Mouse (Mus musculus) limb, embryonic 13.5 days (tissue): Measurements from ENCODE around the gene Lrrc8c. TPM values are rescaled to one million over a fixed set of nuclear protein-coding genes. Genes with fewer than 3 reads are reported as not detected.

Source experiments
- ATAC-seq: fragments of 200-750 bp; cut with Nextera tagmentation; 2 replicates; pipeline ENCODE4 v1.8.0; 2017; ENCODE audit warnings: low read depth, moderate number of reproducible peaks, moderate TSS enrichment; ENCODE audit not compliant: low FRiP score
- H3K27ac ChIP-seq: fragments of 300-500 bp; sonication (generic); 2 replicates; pipeline ENCODE4 v1.5.1; 2015; ENCODE audit warnings: inconsistent platforms, mild to moderate bottlenecking, moderate library complexity
- H3K27me3 ChIP-seq: fragments of 300-500 bp; sonication (generic); 2 replicates; pipeline ENCODE4 v1.6.1; 2015; ENCODE audit warnings: mild to moderate bottlenecking, inconsistent platforms
- H3K36me3 ChIP-seq: fragments of 300-500 bp; sonication (generic); 2 replicates; pipeline ENCODE4 v1.6.1; 2015; ENCODE audit warnings: inconsistent platforms, mild to moderate bottlenecking, moderate library complexity
- H3K4me1 ChIP-seq: fragments of 300-500 bp; sonication (generic); 2 replicates; pipeline ENCODE4 v1.6.1; 2015; ENCODE audit warnings: inconsistent platforms
- H3K4me2 ChIP-seq: fragments of 300-500 bp; sonication (generic); replicated peaks from 2 replicates; pipeline ENCODE4 v1.6.1; 2015; ENCODE audit warnings: inconsistent platforms, mild to moderate bottlenecking, moderate library complexity
- H3K4me3 ChIP-seq: fragments of 300-500 bp; sonication (generic); 2 replicates; pipeline ENCODE4 v1.5.1; 2015; ENCODE audit warnings: moderate library complexity, mild to moderate bottlenecking, inconsistent platforms
- H3K9ac ChIP-seq: fragments of 300-500 bp; sonication (generic); 2 replicates; pipeline ENCODE4 v1.6.1; 2015; ENCODE audit warnings: mild to moderate bottlenecking, inconsistent platforms
- H3K9me3 ChIP-seq: fragments of 300-500 bp; sonication (generic); 2 replicates; pipeline ENCODE4 v1.6.1; 2016; ENCODE audit warnings: inconsistent platforms
- WGBS: fragments of 180-500 bp; shearing (Covaris S2); methylation state at CpG from one replicate; pipeline ENCODE4 v1.1.7; 2015; 5-methylcytosine and 5-hydroxymethylcytosine counted together
- polyA plus RNA-seq: library from polyadenylated mRNA; unstranded; fragments of >200 nt; fragmentation: Nextera tagmentation; extraction: Ambion mirVana; gene quantifications from 2 replicates; pipeline ENCODE4 v1.2.1, GENCODE M21; 2015

Lrrc8c gene
- polyA plus RNA-seq, 1 experiment from 2014 or later, result 15.6 TPM

GRCm38 (mm10) chr5:105588683-105589082 is 69.5 kb downstream of the Lrrc8c start:
- Histone ChIP-seq H3K4me3 (no peak overlapping the region), H3K9ac (no peak overlapping the region), H3K36me3 (no peaks in the 10 kb centered on the region), H3K4me1 (peaks cover 23% of the 10 kb centered on the region), H3K4me2 (no peak overlapping the region), H3K27ac (no peak overlapping the region), H3K9me3 (no peaks in the 10 kb centered on the region), H3K27me3 (no peaks in the 10 kb centered on the region)
- 85% methylated on average over 4 of the region's 4 CpGs for WGBS
- no peak for ATAC-seq

GRCm38 (mm10) chr5:105589119-105589518 is 69.9 kb downstream of the Lrrc8c start:
- no peak overlapping the region for H3K4me3 ChIP-seq
- H3K9ac ChIP-seq, result no peak overlapping the region
- no peaks in the 10 kb centered on the region for H3K36me3 ChIP-seq
- no peaks in the 10 kb centered on the region for H3K27me3 ChIP-seq
- H3K27ac ChIP-seq, result no peak overlapping the region
- no peaks in the 10 kb centered on the region for H3K9me3 ChIP-seq
- 85% methylated on average over 3 of the region's 3 CpGs for WGBS
- ATAC-seq, result no peak
- peaks cover 23% of the 10 kb centered on the region for H3K4me1 ChIP-seq
- no peak overlapping the region for H3K4me2 ChIP-seq

DNA sequence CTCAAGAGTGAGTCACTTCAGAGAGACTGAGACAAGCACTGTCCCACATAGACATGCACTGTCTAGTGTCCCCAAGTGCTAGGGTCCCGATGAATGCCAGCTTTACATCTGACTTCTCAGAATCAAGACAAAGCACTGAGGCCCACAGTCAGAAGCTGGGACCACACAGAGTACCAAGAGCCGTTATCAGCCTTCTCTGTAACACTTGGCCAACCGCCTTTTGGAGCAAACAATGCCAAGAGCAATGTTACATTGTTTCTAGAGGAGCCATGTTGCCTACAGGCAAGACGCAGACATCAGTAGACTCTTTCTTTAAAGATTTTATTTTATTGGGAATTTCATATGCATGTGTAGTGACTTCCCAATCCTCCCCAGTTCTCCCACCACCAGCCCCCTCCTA is 73.2 kb downstream of the Lrrc8c start:
- no peaks in the 10 kb centered on the region for H3K9me3 ChIP-seq
- peaks cover 2% of the 10 kb centered on the region; the same call in 1 of the 2 replicates for H3K4me1 ChIP-seq
- H3K9ac ChIP-seq, result no peak overlapping the region
- H3K36me3 ChIP-seq, result no peaks in the 10 kb centered on the region
- no peak overlapping the region for H3K27ac ChIP-seq
- H3K4me3 ChIP-seq, result no peak overlapping the region
- H3K4me2 ChIP-seq, result no peak overlapping the region
- H3K27me3 ChIP-seq, result no peaks in the 10 kb centered on the region
- WGBS, result 86% methylated on average over 4 of the region's 4 CpGs
- no peak for ATAC-seq

- no peak for ATAC-seq
- Histone ChIP-seq H3K4me2 (no peak overlapping the region), H3K4me3 (no peak overlapping the region), H3K27ac (no peak overlapping the region), H3K4me1 (no peaks in the 10 kb centered on the region), H3K9ac (no peak overlapping the region), H3K36me3 (no peaks in the 10 kb centered on the region), H3K27me3 (no peaks in the 10 kb centered on the region), H3K9me3 (no peaks in the 10 kb centered on the region)
- WGBS, result 86% methylated on average over 9 of the region's 9 CpGs
Observed at GRCm38 (mm10) chr5:105593630-105594029, 74.4 kb downstream of the Lrrc8c start.

GRCm38 (mm10) chr5:105598866-105599265 is 79.7 kb downstream of the Lrrc8c start:
- no peak for ATAC-seq
- Histone ChIP-seq H3K4me1 (no peaks in the 10 kb centered on the region), H3K36me3 (no peaks in the 10 kb centered on the region), H3K4me2 (no peak overlapping the region), H3K27ac (no peak overlapping the region), H3K4me3 (no peak overlapping the region), H3K9me3 (no peaks in the 10 kb centered on the region), H3K9ac (no peak overlapping the region), H3K27me3 (no peaks in the 10 kb centered on the region)
- 83% methylated on average over 9 of the region's 9 CpGs for WGBS

- no peaks in the 10 kb centered on the region for H3K36me3 ChIP-seq
- no peak for ATAC-seq
- H3K4me3 ChIP-seq, result no peak overlapping the region
- 57% methylated on average over 4 of the region's 4 CpGs for WGBS
- no peak overlapping the region for H3K27ac ChIP-seq
- H3K9ac ChIP-seq, result no peak overlapping the region
- H3K27me3 ChIP-seq, result no peaks in the 10 kb centered on the region
- no peak overlapping the region for H3K4me2 ChIP-seq
- H3K4me1 ChIP-seq, result no peaks in the 10 kb centered on the region
- H3K9me3 ChIP-seq, result no peaks in the 10 kb centered on the region
Observed at GRCm38 (mm10) chr5:105599315-105599714, 80.1 kb downstream of the Lrrc8c start.

DNA sequence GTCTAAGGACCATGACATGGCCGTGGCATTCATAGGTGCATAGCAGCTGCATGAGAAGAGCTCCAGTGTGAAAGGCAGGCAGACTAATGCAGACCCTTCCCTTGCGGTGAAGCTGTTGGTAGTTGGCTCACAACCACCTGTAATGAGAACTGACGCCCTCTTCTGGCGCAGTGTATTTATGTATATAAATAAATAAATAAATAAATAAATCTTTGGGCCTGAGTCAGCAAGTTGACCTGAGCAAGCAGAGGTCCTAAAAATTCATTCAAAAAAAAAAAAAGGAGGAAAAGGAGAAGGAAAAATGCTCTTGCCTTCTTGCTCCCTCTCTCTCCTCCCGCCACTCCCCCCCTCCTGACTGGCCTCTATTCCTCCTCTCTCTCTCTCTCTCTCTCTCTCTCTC is 81.8 kb downstream of the Lrrc8c start:
- no peak for ATAC-seq
- Histone ChIP-seq H3K4me3 (no peak overlapping the region), H3K9me3 (no peaks in the 10 kb centered on the region), H3K4me1 (no peaks in the 10 kb centered on the region), H3K27ac (no peak overlapping the region), H3K9ac (no peak overlapping the region), H3K27me3 (no peaks in the 10 kb centered on the region), H3K4me2 (no peak overlapping the region), H3K36me3 (no peaks in the 10 kb centered on the region)
- 72% methylated on average over 5 of the region's 5 CpGs for WGBS

GRCm38 (mm10) chr5:105602585-105602984 is 83.4 kb downstream of the Lrrc8c start:
- no peak overlapping the region for H3K4me3 ChIP-seq
- no peak overlapping the region for H3K9ac ChIP-seq
- 69% methylated on average over 9 of the region's 9 CpGs for WGBS
- no peak for ATAC-seq
- H3K4me2 ChIP-seq, result no peak overlapping the region
- no peaks in the 10 kb centered on the region for H3K9me3 ChIP-seq
- H3K27me3 ChIP-seq, result no peaks in the 10 kb centered on the region
- no peak overlapping the region for H3K27ac ChIP-seq
- H3K4me1 ChIP-seq, result no peaks in the 10 kb centered on the region
- H3K36me3 ChIP-seq, result peaks cover 13% of the 10 kb centered on the region

DNA sequence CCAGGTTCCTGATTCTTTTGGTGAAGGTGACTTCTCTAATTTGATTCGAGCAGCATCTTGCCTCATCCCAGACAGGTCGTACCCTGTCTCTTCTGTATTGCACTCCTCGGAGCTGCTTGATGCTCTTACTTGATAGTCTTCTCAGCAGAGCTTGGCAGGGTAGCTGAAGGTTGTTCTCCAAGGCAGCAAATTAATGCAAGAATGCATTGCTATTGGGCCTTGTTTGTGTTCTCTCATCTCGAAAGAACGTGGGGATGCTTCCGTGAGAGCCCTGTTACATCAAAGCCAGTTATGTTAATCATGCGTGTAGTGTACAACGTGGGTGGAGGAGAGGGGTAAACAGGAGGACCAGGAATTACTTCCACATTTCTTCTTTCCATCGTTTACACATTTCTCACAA is 86.5 kb downstream of the Lrrc8c start:
- Histone ChIP-seq H3K9ac (no peak overlapping the region), H3K27me3 (no peaks in the 10 kb centered on the region), H3K9me3 (no peaks in the 10 kb centered on the region), H3K4me1 (no peaks in the 10 kb centered on the region), H3K4me3 (no peak overlapping the region), H3K36me3 (peaks cover 27% of the 10 kb centered on the region), H3K27ac (no peak overlapping the region), H3K4me2 (no peak overlapping the region)
- no peak for ATAC-seq
- 83% methylated on average over 9 of the region's 9 CpGs for WGBS

- H3K4me3 ChIP-seq, result no peak overlapping the region
- 65% methylated on average over 12 of the region's 12 CpGs for WGBS
- no peak overlapping the region for H3K4me2 ChIP-seq
- no peaks in the 10 kb centered on the region for H3K9me3 ChIP-seq
- no peaks in the 10 kb centered on the region for H3K4me1 ChIP-seq
- no peak; the same call in 1 of the 2 replicates for ATAC-seq
- H3K36me3 ChIP-seq, result peaks cover 27% of the 10 kb centered on the region
- no peaks in the 10 kb centered on the region for H3K27me3 ChIP-seq
- H3K27ac ChIP-seq, result no peak overlapping the region
- no peak overlapping the region for H3K9ac ChIP-seq
Observed at GRCm38 (mm10) chr5:105609683-105610082, 90.5 kb downstream of the Lrrc8c start.

DNA sequence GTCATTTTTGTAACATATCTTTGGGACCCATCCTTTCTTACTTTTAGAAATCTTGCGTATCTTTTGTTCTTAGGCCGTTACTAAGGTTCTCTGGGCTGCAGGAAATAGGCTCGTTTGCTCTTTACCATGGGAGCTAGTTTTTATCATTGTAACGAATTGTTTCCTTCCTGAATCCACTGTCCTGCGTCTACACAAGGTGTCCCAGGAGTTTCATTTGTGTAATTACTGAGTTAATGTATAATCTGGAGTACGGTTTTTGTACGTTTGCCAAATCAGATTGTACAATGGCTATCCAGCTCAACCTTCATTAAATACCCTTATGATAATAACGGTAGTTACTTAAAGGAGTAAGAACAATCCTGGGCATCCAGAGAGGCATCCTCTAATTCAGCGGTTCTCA is 93.8 kb downstream of the Lrrc8c start:
- no peak overlapping the region for H3K9ac ChIP-seq
- 68% methylated on average over 9 of the region's 9 CpGs for WGBS
- no peak overlapping the region for H3K4me3 ChIP-seq
- H3K36me3 ChIP-seq, result peaks cover 10% of the 10 kb centered on the region
- no peaks in the 10 kb centered on the region for H3K9me3 ChIP-seq
- no peak overlapping the region for H3K4me2 ChIP-seq
- H3K4me1 ChIP-seq, result no peaks in the 10 kb centered on the region
- H3K27ac ChIP-seq, result no peak overlapping the region
- ATAC-seq, result no peak
- H3K27me3 ChIP-seq, result no peaks in the 10 kb centered on the region

DNA sequence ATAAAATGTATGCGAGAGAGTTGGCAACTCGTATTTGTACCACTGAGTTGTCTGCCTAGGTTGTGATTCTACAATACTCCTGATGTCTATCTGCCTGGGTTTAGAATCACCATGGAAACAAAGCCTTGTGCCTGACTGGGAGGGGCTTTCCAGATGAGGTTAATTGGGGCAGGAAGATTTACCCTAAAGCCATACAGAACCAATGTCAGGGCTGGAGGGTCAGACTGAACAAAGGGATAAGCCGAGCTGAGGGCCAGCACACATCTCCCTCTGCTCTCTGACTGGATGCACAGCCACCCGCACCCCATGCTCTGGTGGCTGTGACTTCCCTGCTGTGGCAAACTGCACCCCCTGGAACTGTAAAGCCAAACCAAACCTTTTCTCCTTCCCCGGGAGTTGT is 94.8 kb downstream of the Lrrc8c start:
- no peaks in the 10 kb centered on the region for H3K4me1 ChIP-seq
- 73% methylated on average over 5 of the region's 5 CpGs for WGBS
- no peak overlapping the region for H3K4me3 ChIP-seq
- no peak overlapping the region for H3K27ac ChIP-seq
- H3K9ac ChIP-seq, result no peak overlapping the region
- ATAC-seq, result no peak
- H3K27me3 ChIP-seq, result no peaks in the 10 kb centered on the region
- H3K9me3 ChIP-seq, result no peaks in the 10 kb centered on the region
- peaks cover 2% of the 10 kb centered on the region; the same call in 1 of the 2 replicates for H3K36me3 ChIP-seq
- no peak overlapping the region for H3K4me2 ChIP-seq

DNA sequence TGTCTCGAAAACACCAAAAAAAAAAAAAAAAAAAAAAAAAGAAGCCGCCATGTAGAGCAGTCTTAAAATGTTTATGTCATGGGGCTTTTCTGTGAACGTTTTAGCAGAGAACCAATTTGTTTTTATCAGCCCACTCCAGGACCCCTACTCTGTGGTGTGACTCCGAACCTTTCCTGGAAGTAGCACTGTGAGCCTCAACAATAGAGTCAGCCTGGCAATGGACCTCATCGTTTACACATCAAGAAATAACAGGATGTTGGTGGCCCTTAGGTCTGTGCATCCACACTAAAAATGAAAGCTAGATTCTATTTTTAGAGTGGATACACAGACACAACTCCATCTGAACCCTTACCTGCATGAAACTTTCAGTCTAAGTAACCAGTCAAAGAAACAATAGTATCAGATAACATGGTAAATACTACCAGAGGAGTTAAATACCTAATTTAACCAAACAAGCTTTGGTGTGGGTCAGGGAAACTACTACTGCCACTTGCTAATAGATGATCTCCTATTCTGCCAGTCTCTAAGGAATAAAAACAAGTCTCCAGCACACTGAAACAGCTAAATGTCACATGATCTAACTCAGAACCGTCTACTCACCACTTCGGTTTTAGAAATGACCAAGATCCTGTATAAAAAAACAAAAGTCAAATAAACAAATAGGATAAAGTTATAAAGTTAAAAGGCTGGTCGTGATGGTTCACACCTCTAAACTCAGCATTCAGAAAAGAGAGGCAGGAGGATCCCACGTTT is 95.7 kb downstream of the Lrrc8c start:
- H3K4me1 ChIP-seq, result no peaks in the 10 kb centered on the region
- no peak for ATAC-seq
- 59% methylated on average over 9 of the region's 9 CpGs for WGBS

More for the DNA sequence above, 95.7 kb downstream of the Lrrc8c start:
- Histone ChIP-seq H3K36me3 (no peaks in the 10 kb centered on the region), H3K27ac (no peak overlapping the region), H3K27me3 (no peaks in the 10 kb centered on the region), H3K4me3 (no peak overlapping the region), H3K9ac (no peak overlapping the region), H3K4me2 (no peak overlapping the region), H3K9me3 (no peaks in the 10 kb centered on the region)
